Mouse (Mus musculus) midbrain, embryonic 15.5 days (tissue): Measurements from ENCODE around the gene Wasf3. TPM values are rescaled to one million over a fixed set of nuclear protein-coding genes. Genes with fewer than 3 reads are reported as not detected.

Source experiments
- ATAC-seq: fragments of 200-750 bp; cut with Nextera tagmentation; replicated peaks from 2 replicates; pipeline ENCODE4 v1.8.0; 2017; ENCODE audit warnings: moderate TSS enrichment
- H3K27ac ChIP-seq: fragments of 300-500 bp; sonication (generic); 2 replicates; pipeline ENCODE4 v1.5.1; 2015; ENCODE audit warnings: mild to moderate bottlenecking, inconsistent platforms
- H3K27me3 ChIP-seq: fragments of 300-500 bp; sonication (generic); replicated peaks from 2 replicates; pipeline ENCODE4 v1.6.1; 2015; ENCODE audit warnings: inconsistent platforms
- H3K36me3 ChIP-seq: fragments of 300-500 bp; sonication (generic); replicated peaks from 2 replicates; pipeline ENCODE4 v1.6.1; 2015; ENCODE audit warnings: inconsistent platforms
- H3K4me1 ChIP-seq: fragments of 300-500 bp; sonication (generic); 2 replicates; pipeline ENCODE4 v1.6.1; 2015; ENCODE audit warnings: inconsistent platforms
- H3K4me2 ChIP-seq: fragments of 300-500 bp; sonication (generic); 2 replicates; pipeline ENCODE4 v1.6.1; 2015; ENCODE audit warnings: inconsistent platforms, mild to moderate bottlenecking, moderate library complexity
- H3K4me3 ChIP-seq: fragments of 300-500 bp; sonication (generic); 2 replicates; pipeline ENCODE4 v1.5.1; 2015; ENCODE audit warnings: mild to moderate bottlenecking, inconsistent platforms
- H3K9ac ChIP-seq: fragments of 300-500 bp; sonication (generic); 2 replicates; pipeline ENCODE4 v1.6.1; 2015; ENCODE audit warnings: mild to moderate bottlenecking, inconsistent platforms
- H3K9me3 ChIP-seq: fragments of 300-500 bp; sonication (generic); 2 replicates; pipeline ENCODE4 v1.6.1; 2016; ENCODE audit warnings: inconsistent platforms
- WGBS: fragments of 180-500 bp; shearing (Covaris S2); methylation state at CpG from one replicate; pipeline ENCODE4 v1.1.7; 2015; ENCODE audit warnings: mixed read lengths; 5-methylcytosine and 5-hydroxymethylcytosine counted together
- polyA plus RNA-seq: library from polyadenylated mRNA; unstranded; fragments of >200 nt; fragmentation: Nextera tagmentation; extraction: Ambion mirVana; gene quantifications from 2 replicates; pipeline ENCODE4 v1.2.1, GENCODE M21; 2015

Wasf3 gene
- polyA plus RNA-seq, 1 experiment from 2014 or later, result 18.8 TPM

GRCm38 (mm10) chr5:146428109-146428508 lies 43.3 kb downstream of the Wasf3 start:
- ATAC-seq, result no peak
- Histone ChIP-seq H3K4me3 (no peak overlapping the region), H3K4me2 (no peak overlapping the region), H3K36me3 (no peaks in the 10 kb centered on the region), H3K4me1 (no peaks in the 10 kb centered on the region), H3K9me3 (no peaks in the 10 kb centered on the region), H3K27ac (no peak overlapping the region), H3K27me3 (no peaks in the 10 kb centered on the region), H3K9ac (no peak overlapping the region)
- WGBS, result 79% methylated on average over 4 of the region's 4 CpGs

- over 99% methylated on average over 3 of the region's 3 CpGs for WGBS
- Histone ChIP-seq H3K4me1 (no peaks in the 10 kb centered on the region), H3K4me3 (no peak overlapping the region), H3K27me3 (no peaks in the 10 kb centered on the region), H3K27ac (no peak overlapping the region), H3K36me3 (no peaks in the 10 kb centered on the region; the same call in 1 of the 2 replicates), H3K9ac (no peak overlapping the region), H3K9me3 (no peaks in the 10 kb centered on the region), H3K4me2 (no peak overlapping the region)
- no peak for ATAC-seq
Measured at GRCm38 (mm10) chr5:146431821-146432220, 47.0 kb downstream of the Wasf3 start.

- Histone ChIP-seq H3K4me2 (no peak overlapping the region), H3K9me3 (no peaks in the 10 kb centered on the region), H3K27me3 (no peaks in the 10 kb centered on the region), H3K4me1 (no peaks in the 10 kb centered on the region), H3K9ac (no peak overlapping the region), H3K27ac (no peak overlapping the region), H3K36me3 (no peaks in the 10 kb centered on the region; the same call in 1 of the 2 replicates), H3K4me3 (no peak overlapping the region)
- 92% methylated on average over 6 of the region's 6 CpGs for WGBS
- ATAC-seq, result no peak
Measured at GRCm38 (mm10) chr5:146432476-146432875, 47.7 kb downstream of the Wasf3 start.

- WGBS, result 91% methylated on average over 16 of the region's 16 CpGs
- Histone ChIP-seq H3K9ac (no peak overlapping the region), H3K4me3 (no peak overlapping the region), H3K9me3 (no peaks in the 10 kb centered on the region), H3K36me3 (no peaks in the 10 kb centered on the region; the same call in 1 of the 2 replicates), H3K4me2 (no peak overlapping the region), H3K27me3 (no peaks in the 10 kb centered on the region), H3K27ac (no peak overlapping the region), H3K4me1 (no peaks in the 10 kb centered on the region)
- ATAC-seq, result no peak
Measured at GRCm38 (mm10) chr5:146435316-146435715, 50.5 kb downstream of the Wasf3 start.

- Histone ChIP-seq H3K4me1 (no peaks in the 10 kb centered on the region), H3K4me3 (no peak overlapping the region), H3K36me3 (peaks cover 2% of the 10 kb centered on the region; the same call in 1 of the 2 replicates), H3K27ac (no peak overlapping the region), H3K27me3 (no peaks in the 10 kb centered on the region), H3K9ac (no peak overlapping the region), H3K4me2 (no peak overlapping the region), H3K9me3 (no peaks in the 10 kb centered on the region)
- no peak for ATAC-seq
- WGBS, result 93% methylated on average over 11 of the region's 11 CpGs
Measured at GRCm38 (mm10) chr5:146436796-146437195, 52.0 kb downstream of the Wasf3 start.

GRCm38 (mm10) chr5:146439152-146439781 lies 54.5 kb downstream of the Wasf3 start:
- peaks cover 4% of the 10 kb centered on the region; the same call in 1 of the 2 replicates for H3K36me3 ChIP-seq
- ATAC-seq, result no peak
- H3K27ac ChIP-seq, result no peak overlapping the region
- H3K9ac ChIP-seq, result no peak overlapping the region
- H3K27me3 ChIP-seq, result no peaks in the 10 kb centered on the region
- WGBS, result 87% methylated on average over 7 of the region's 7 CpGs
- no peaks in the 10 kb centered on the region for H3K4me1 ChIP-seq
- H3K4me2 ChIP-seq, result no peak overlapping the region
- H3K4me3 ChIP-seq, result no peak overlapping the region
- H3K9me3 ChIP-seq, result no peaks in the 10 kb centered on the region

GRCm38 (mm10) chr5:146440273-146440672 lies 55.5 kb downstream of the Wasf3 start:
- no peaks in the 10 kb centered on the region for H3K9me3 ChIP-seq
- no peak overlapping the region for H3K4me3 ChIP-seq
- no peak overlapping the region for H3K27ac ChIP-seq
- peaks cover 4% of the 10 kb centered on the region; the same call in 1 of the 2 replicates for H3K36me3 ChIP-seq
- ATAC-seq, result no peak
- no peak overlapping the region for H3K9ac ChIP-seq
- no peaks in the 10 kb centered on the region for H3K4me1 ChIP-seq
- no peak overlapping the region for H3K4me2 ChIP-seq
- H3K27me3 ChIP-seq, result no peaks in the 10 kb centered on the region
- WGBS, result 88% methylated on average over 5 of the region's 5 CpGs

- H3K4me2 ChIP-seq, result no peak overlapping the region
- H3K4me1 ChIP-seq, result no peaks in the 10 kb centered on the region
- peaks cover 4% of the 10 kb centered on the region; the same call in 1 of the 2 replicates for H3K36me3 ChIP-seq
- no peaks in the 10 kb centered on the region for H3K9me3 ChIP-seq
- no peak overlapping the region for H3K27ac ChIP-seq
- 88% methylated on average over 2 of the region's 2 CpGs for WGBS
- H3K4me3 ChIP-seq, result no peak overlapping the region
- H3K9ac ChIP-seq, result no peak overlapping the region
- ATAC-seq, result no peak
- no peaks in the 10 kb centered on the region for H3K27me3 ChIP-seq
Measured at GRCm38 (mm10) chr5:146442767-146443166, 58.0 kb downstream of the Wasf3 start.

- 87% methylated on average over 2 of the region's 2 CpGs for WGBS
- Histone ChIP-seq H3K27ac (no peak overlapping the region), H3K9me3 (no peaks in the 10 kb centered on the region), H3K36me3 (0 out of 2 replicates have a peak, but pooled peaks cover 4% of the 10 kb centered on the region), H3K4me1 (no peaks in the 10 kb centered on the region), H3K4me2 (no peak overlapping the region), H3K4me3 (no peak overlapping the region), H3K9ac (no peak overlapping the region), H3K27me3 (no peaks in the 10 kb centered on the region)
- ATAC-seq, result no peak
Measured at GRCm38 (mm10) chr5:146446633-146447032, 61.8 kb downstream of the Wasf3 start.

- H3K9me3 ChIP-seq, result no peaks in the 10 kb centered on the region
- peaks cover 16% of the 10 kb centered on the region for H3K36me3 ChIP-seq
- no peak overlapping the region for H3K27ac ChIP-seq
- no peaks in the 10 kb centered on the region for H3K4me1 ChIP-seq
- H3K27me3 ChIP-seq, result no peaks in the 10 kb centered on the region
- no peak for ATAC-seq
- 77% methylated on average over 11 of the region's 11 CpGs for WGBS
- H3K4me3 ChIP-seq, result no peak overlapping the region
- no peak overlapping the region for H3K4me2 ChIP-seq
- H3K9ac ChIP-seq, result no peak overlapping the region
Measured at GRCm38 (mm10) chr5:146451592-146452254, 66.9 kb downstream of the Wasf3 start.

GRCm38 (mm10) chr5:146453556-146453955 lies 68.8 kb downstream of the Wasf3 start:
- H3K4me3 ChIP-seq, result no peak overlapping the region
- 94% methylated on average over 6 of the region's 6 CpGs for WGBS
- ATAC-seq, result no peak
- H3K27ac ChIP-seq, result no peak overlapping the region
- H3K9ac ChIP-seq, result no peak overlapping the region
- no peaks in the 10 kb centered on the region for H3K4me1 ChIP-seq
- H3K4me2 ChIP-seq, result no peak overlapping the region
- no peaks in the 10 kb centered on the region for H3K9me3 ChIP-seq
- no peaks in the 10 kb centered on the region for H3K27me3 ChIP-seq
- peaks cover 20% of the 10 kb centered on the region for H3K36me3 ChIP-seq

- H3K4me1 ChIP-seq, result no peaks in the 10 kb centered on the region
- ATAC-seq, result no peak
- no peaks in the 10 kb centered on the region for H3K27me3 ChIP-seq
- peaks cover 20% of the 10 kb centered on the region for H3K36me3 ChIP-seq
- H3K9me3 ChIP-seq, result no peaks in the 10 kb centered on the region
- H3K27ac ChIP-seq, result no peak overlapping the region
- H3K4me2 ChIP-seq, result no peak overlapping the region
- 91% methylated on average over 8 of the region's 8 CpGs for WGBS
- H3K4me3 ChIP-seq, result no peak overlapping the region
- no peak overlapping the region for H3K9ac ChIP-seq
Measured at GRCm38 (mm10) chr5:146461612-146462011, 76.8 kb downstream of the Wasf3 start.

- Histone ChIP-seq H3K4me3 (no peak overlapping the region), H3K27ac (no peak overlapping the region), H3K9me3 (no peaks in the 10 kb centered on the region), H3K27me3 (no peaks in the 10 kb centered on the region), H3K36me3 (peaks cover 11% of the 10 kb centered on the region; the same call in 1 of the 2 replicates), H3K9ac (no peak overlapping the region), H3K4me2 (no peak overlapping the region), H3K4me1 (no peaks in the 10 kb centered on the region)
- ATAC-seq, result no peak
- WGBS, result 94% methylated on average over 19 of the region's 19 CpGs
Measured at GRCm38 (mm10) chr5:146466663-146467062, 81.9 kb downstream of the Wasf3 start.
